Mouse (Mus musculus) liver, embryonic 11.5 days (tissue): Measurements from ENCODE around the gene Rap2b. TPM values are rescaled to one million over a fixed set of nuclear protein-coding genes. Genes with fewer than 3 reads are reported as not detected.

ENCODE experiments used
- ATAC-seq: fragments of 200-750 bp; cut with Nextera tagmentation; replicated peaks from 2 replicates; pipeline ENCODE4 v1.8.0; 2017; ENCODE audit warnings: moderate number of reproducible peaks, mild to moderate bottlenecking, moderate TSS enrichment, moderate library complexity; ENCODE audit not compliant: low FRiP score
- DNase-seq: peaks from one replicate; pipeline ENCODE4 v3.0.0-alpha.2; 2017; ENCODE audit warnings: low spot score
- H3K27ac ChIP-seq: fragments of 300-500 bp; sonication (generic); 2 replicates; pipeline ENCODE4 v1.5.1; 2014; ENCODE audit warnings: mild to moderate bottlenecking, low read depth, low read length, control low read depth
- H3K27me3 ChIP-seq: fragments of 300-500 bp; sonication (generic); replicated peaks from 2 replicates; pipeline ENCODE4 v1.6.1; 2014; ENCODE audit warnings: low read length, mixed read lengths; ENCODE audit not compliant: control insufficient read depth, insufficient read depth
- H3K36me3 ChIP-seq: fragments of 300-500 bp; sonication (generic); 2 replicates; pipeline ENCODE4 v1.6.1; 2014; ENCODE audit warnings: mild to moderate bottlenecking, low read length, moderate library complexity, mixed read lengths; ENCODE audit not compliant: control insufficient read depth, insufficient read depth
- H3K4me1 ChIP-seq: fragments of 300-500 bp; sonication (generic); replicated peaks from 2 replicates; pipeline ENCODE4 v1.6.1; 2014; ENCODE audit warnings: low read length, mixed read lengths; ENCODE audit not compliant: control insufficient read depth, insufficient read depth
- H3K4me2 ChIP-seq: fragments of 300-500 bp; sonication (generic); 2 replicates; pipeline ENCODE4 v1.6.1; 2014; ENCODE audit warnings: mild to moderate bottlenecking, control low read depth, moderate library complexity
- H3K4me3 ChIP-seq: fragments of 300-500 bp; sonication (generic); 2 replicates; pipeline ENCODE4 v1.5.1; 2014; ENCODE audit warnings: low read depth, low read length, control low read depth
- H3K9ac ChIP-seq: fragments of 300-500 bp; sonication (generic); 2 replicates; pipeline ENCODE4 v1.6.1; 2014; ENCODE audit warnings: low read depth, low read length, control low read depth
- H3K9me3 ChIP-seq: fragments of 300-500 bp; sonication (generic); 2 replicates; pipeline ENCODE4 v1.6.1; 2016; ENCODE audit warnings: low read length, inconsistent platforms, mixed read lengths; ENCODE audit not compliant: control insufficient read depth
- WGBS: fragments of 180-500 bp; shearing (Covaris S2); extraction: QIAGEN DNeasy Blood & Tissue Kit; methylation state at CpG from one replicate; pipeline ENCODE4 v1.1.7; 2014; 5-methylcytosine and 5-hydroxymethylcytosine counted together
- polyA plus RNA-seq: library from polyadenylated mRNA; unstranded; fragments of >200 nt; fragmentation: Nextera tagmentation; extraction: Ambion mirVana; gene quantifications from 2 replicates; pipeline ENCODE4 v1.2.1, GENCODE M21; 2014

The Rap2b gene
- polyA plus RNA-seq, result 7.2 and 7.5 TPM in 2 replicates

GRCm38 (mm10) chr3:61361338-61361737 is at the start of gene Rap2b:
Gene Rap2b (plus strand): TSS chr3:61361638.
- Histone ChIP-seq H3K9ac (no peak within 1 kb of the TSS), H3K9me3 (no peaks in the 10 kb centered on the region), H3K4me1 (peaks cover 4% of the 10 kb centered on the region), H3K4me3 (no peak within 1 kb of the TSS), H3K36me3 (no peaks in the 10 kb centered on the region), H3K27me3 (no peaks in the 10 kb centered on the region), H3K27ac (no peak within 1 kb of the TSS), H3K4me2 (no peak within 1 kb of the TSS)
- ATAC-seq (no peak), DNase-seq (no peak)
- 92% methylated on average over 1 of the region's 1 CpGs for WGBS

GRCm38 (mm10) chr3:61315002-61315401 is 46.4 kb upstream of the Rap2b start:
- no peak overlapping the region for H3K4me2 ChIP-seq
- ATAC-seq (no peak), DNase-seq (no peak)
- no peak overlapping the region for H3K27ac ChIP-seq
- no peak overlapping the region for H3K4me3 ChIP-seq
- 64% methylated on average over 2 of the region's 2 CpGs for WGBS
- H3K9me3 ChIP-seq, result no peaks in the 10 kb centered on the region
- no peaks in the 10 kb centered on the region for H3K27me3 ChIP-seq
- H3K4me1 ChIP-seq, result no peaks in the 10 kb centered on the region
- no peaks in the 10 kb centered on the region for H3K36me3 ChIP-seq
- H3K9ac ChIP-seq, result no peak overlapping the region

GRCm38 (mm10) chr3:61320031-61320430 is 41.4 kb upstream of the Rap2b start:
- Histone ChIP-seq H3K27me3 (no peaks in the 10 kb centered on the region), H3K9me3 (no peaks in the 10 kb centered on the region), H3K27ac (no peak overlapping the region), H3K36me3 (no peaks in the 10 kb centered on the region), H3K4me3 (no peak overlapping the region), H3K4me2 (no peak overlapping the region), H3K4me1 (no peaks in the 10 kb centered on the region), H3K9ac (no peak overlapping the region)
- ATAC-seq, result no peak
- 79% methylated on average over 2 of the region's 2 CpGs for WGBS
- DNase-seq, result no peak

- Histone ChIP-seq H3K27ac (no peak overlapping the region), H3K9ac (no peak overlapping the region), H3K27me3 (no peaks in the 10 kb centered on the region), H3K4me3 (no peak overlapping the region), H3K36me3 (no peaks in the 10 kb centered on the region), H3K4me1 (no peaks in the 10 kb centered on the region), H3K9me3 (no peaks in the 10 kb centered on the region), H3K4me2 (no peak overlapping the region)
- DNase-seq (no peak), ATAC-seq (no peak)
- 52% methylated on average over 6 of the region's 6 CpGs for WGBS
These were observed 39.8 kb upstream of the Rap2b start for GRCm38 (mm10) chr3:61321632-61322031.

GRCm38 (mm10) chr3:61336205-61336604 is 25.2 kb upstream of the Rap2b start:
- ATAC-seq, result no peak
- no peak overlapping the region for H3K4me2 ChIP-seq
- no peak for DNase-seq
- 28% methylated on average over 2 of the region's 2 CpGs for WGBS
- no peaks in the 10 kb centered on the region for H3K9me3 ChIP-seq
- H3K9ac ChIP-seq, result no peak overlapping the region
- no peak overlapping the region for H3K27ac ChIP-seq
- H3K4me1 ChIP-seq, result no peaks in the 10 kb centered on the region; the same call in 1 of the 2 replicates
- H3K27me3 ChIP-seq, result no peaks in the 10 kb centered on the region
- no peak overlapping the region for H3K4me3 ChIP-seq
- no peaks in the 10 kb centered on the region for H3K36me3 ChIP-seq

- no peaks in the 10 kb centered on the region for H3K27me3 ChIP-seq
- H3K9ac ChIP-seq, result no peak overlapping the region
- WGBS, result 69% methylated on average over 3 of the region's 3 CpGs
- H3K27ac ChIP-seq, result no peak overlapping the region
- no peaks in the 10 kb centered on the region; the same call in 1 of the 2 replicates for H3K4me1 ChIP-seq
- no peak for DNase-seq
- H3K36me3 ChIP-seq, result no peaks in the 10 kb centered on the region
- no peaks in the 10 kb centered on the region for H3K9me3 ChIP-seq
- no peak for ATAC-seq
- H3K4me3 ChIP-seq, result no peak overlapping the region
- no peak overlapping the region for H3K4me2 ChIP-seq
These were observed 24.2 kb upstream of the Rap2b start for GRCm38 (mm10) chr3:61337230-61337629.

- no peak overlapping the region for H3K4me3 ChIP-seq
- WGBS, result 79% methylated on average over 5 of the region's 5 CpGs
- no peak overlapping the region for H3K9ac ChIP-seq
- ATAC-seq, result no peak
- no peaks in the 10 kb centered on the region for H3K9me3 ChIP-seq
- H3K4me1 ChIP-seq, result no peaks in the 10 kb centered on the region; the same call in 1 of the 2 replicates
- H3K4me2 ChIP-seq, result no peak overlapping the region
- DNase-seq, result no peak
- no peak overlapping the region for H3K27ac ChIP-seq
- H3K27me3 ChIP-seq, result no peaks in the 10 kb centered on the region
- H3K36me3 ChIP-seq, result no peaks in the 10 kb centered on the region
These were observed 21.1 kb upstream of the Rap2b start for GRCm38 (mm10) chr3:61340321-61340720.

GRCm38 (mm10) chr3:61344031-61344430 is 17.4 kb upstream of the Rap2b start:
- ATAC-seq, result peak; percentile 31; the same call in 1 of the 2 replicates

GRCm38 (mm10) chr3:61345636-61346035 is 15.8 kb upstream of the Rap2b start:
- no peaks in the 10 kb centered on the region for H3K27me3 ChIP-seq
- no peaks in the 10 kb centered on the region for H3K4me1 ChIP-seq
- ATAC-seq (no peak), DNase-seq (no peak)
- no peak overlapping the region for H3K9ac ChIP-seq
- WGBS, result 16% methylated on average over 1 of the region's 1 CpGs
- H3K36me3 ChIP-seq, result no peaks in the 10 kb centered on the region
- H3K4me2 ChIP-seq, result no peak overlapping the region
- no peaks in the 10 kb centered on the region for H3K9me3 ChIP-seq
- no peak overlapping the region for H3K4me3 ChIP-seq
- no peak overlapping the region for H3K27ac ChIP-seq

More at GRCm38 (mm10) chr3:61344031-61344430, 17.4 kb upstream of the Rap2b start:
- Histone ChIP-seq H3K27me3 (no peaks in the 10 kb centered on the region), H3K27ac (no peak overlapping the region), H3K9ac (no peak overlapping the region), H3K9me3 (no peaks in the 10 kb centered on the region), H3K36me3 (no peaks in the 10 kb centered on the region), H3K4me2 (no peak overlapping the region), H3K4me3 (no peak overlapping the region), H3K4me1 (no peaks in the 10 kb centered on the region)
- no peak for DNase-seq
- WGBS, result 69% methylated on average over 7 of the region's 7 CpGs
